Mouse (Mus musculus): ENCODE results near the gene AC124108.1. TPM values are rescaled to one million over a fixed set of nuclear protein-coding genes. Genes with fewer than 3 reads are reported as not detected.

Gene AC124108.1
- total and polyA plus RNA-seq, 3 experiments, result not detected

DNA sequence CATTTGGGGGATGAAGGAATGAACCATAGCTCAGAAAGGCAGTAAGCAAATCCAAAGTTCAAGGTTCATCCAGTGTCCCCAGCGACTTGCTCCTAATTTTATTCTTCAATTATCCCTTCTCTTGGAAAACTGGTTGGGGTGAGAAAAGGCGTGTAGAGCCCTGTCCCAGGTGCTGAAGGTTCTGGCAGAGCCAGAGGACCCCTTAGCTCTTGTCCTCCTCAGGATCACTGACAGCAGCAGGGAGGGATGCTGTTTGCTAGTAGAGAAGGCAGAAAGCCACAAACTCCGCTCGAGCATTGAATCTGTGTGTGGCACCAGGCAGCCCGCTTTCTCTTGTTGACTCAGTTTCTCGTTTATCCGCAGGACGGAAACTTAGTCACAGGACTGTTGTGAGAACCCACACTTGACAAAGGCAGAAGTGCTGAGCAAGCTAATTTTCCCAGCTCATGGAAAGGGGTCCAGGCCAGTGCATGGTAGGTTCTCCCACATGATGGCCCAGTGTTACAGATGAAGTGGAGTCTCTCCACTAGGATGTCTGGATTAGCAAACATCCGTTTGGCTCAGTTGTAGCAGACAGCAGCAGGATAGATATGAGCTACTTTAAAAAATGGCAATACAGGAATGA is 2.7 kb upstream of the AC124108.1 start:
- dilution Hi-C loops (cut with MboI; ENCODE audit: extremely low pct_ligation_motif_present, extremely low pct_unique_long_range_greater_than_20kb, low sequenced_read_pairs) (no loop called here), in situ Hi-C loops (cut with MboI; ENCODE audit: low pct_ligation_motif_present, low pct_unique_long_range_greater_than_20kb, low sequenced_read_pairs) (no loop called here)
- Histone ChIP-seq H3K27me3 (replicated peaks) (peaks cover 35% of the 10 kb centered on the region), H3K4me3 (replicated peaks in 1 of 3; ENCODE audit: low read depth in 2 of 3, low read length in 2 of 3, poor library complexity in 1 of 3) (no peak overlapping the region), H3K4me2 (ENCODE audit: insufficient read depth, low read depth, poor library complexity, severe bottlenecking) (no peak overlapping the region), H3K36me3 (replicated peaks in 1 of 2; ENCODE audit: control insufficient read depth in 1 of 2, insufficient read depth in 1 of 2, low read length in 1 of 2) (no peaks in the 10 kb centered on the region), H3K27ac (ENCODE audit: insufficient read depth, low read depth) (no peak overlapping the region), H3K9ac (ENCODE audit: insufficient read depth, low read depth) (no peak overlapping the region), H3K9me3 (replicated peaks; ENCODE audit: low read length) (peaks cover 3% of the 10 kb centered on the region), H3K79me2 (replicated peaks; ENCODE audit: control insufficient read depth, extremely low read depth, insufficient read depth, poor library complexity, severe bottlenecking) (no peaks in the 10 kb centered on the region), H3K4me1 (ENCODE audit: control insufficient read depth in 1 of 2, insufficient read depth in 2 of 2) (peaks cover 1 to 22% of the 10 kb centered on the region in 2 experiments; a peak in 2 of 4 replicates)
- DNase-seq (ENCODE audit: extremely low read depth), result no peak
- TF ChIP-seq EP300 (IDR thresholded peaks at IDR 0.05; ENCODE audit: low read length), result no peak
- no peak for TF ChIP-seq GABPA (IDR thresholded peaks at IDR 0.05; ENCODE audit: insufficient replicate concordance, low read depth, low read length)
- TF ChIP-seq MAFK (IDR thresholded peaks at IDR 0.05; ENCODE audit: insufficient replicate concordance, low read length), result peak; percentile 71
- no peak for TF ChIP-seq POLR2AphosphoS2 (IDR thresholded peaks at IDR 0.05; ENCODE audit: low read depth, low read length)
- TF ChIP-seq SIN3A (IDR thresholded peaks at IDR 0.05; ENCODE audit: low read length), result no peak
- TF ChIP-seq TBP (conservative IDR thresholded peaks at IDR 0.05; ENCODE audit: low read depth, low read length), result no peak

DNA sequence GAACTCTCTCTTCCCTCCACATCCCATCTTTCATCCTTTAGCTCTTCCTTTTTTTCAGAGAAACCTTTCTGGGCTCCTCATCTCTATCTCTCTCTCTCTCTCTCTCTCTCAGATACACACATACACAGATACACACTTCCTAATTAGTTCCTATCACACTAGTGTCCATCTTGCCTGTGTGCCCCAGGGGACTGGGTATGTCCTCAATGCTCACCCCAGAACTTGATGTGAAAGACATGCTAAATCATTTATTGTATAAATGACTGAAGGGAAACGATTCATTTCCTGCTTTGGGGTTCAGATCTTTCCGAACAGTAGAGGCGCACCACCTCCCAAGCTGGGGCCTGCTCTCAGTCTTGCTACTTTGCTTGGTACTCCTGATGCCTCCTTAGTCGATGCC is 2.0 kb upstream of the AC124108.1 start:
- Histone ChIP-seq H3K4me3 (replicated peaks in 1 of 3; ENCODE audit: low read depth in 2 of 3, low read length in 2 of 3, poor library complexity in 1 of 3) (no peak overlapping the region), H3K27me3 (replicated peaks) (peaks cover 28% of the 10 kb centered on the region), H3K9me3 (replicated peaks; ENCODE audit: low read length) (peaks cover 3% of the 10 kb centered on the region), H3K4me2 (ENCODE audit: insufficient read depth, low read depth, poor library complexity, severe bottlenecking) (no peak overlapping the region), H3K9ac (ENCODE audit: insufficient read depth, low read depth) (no peak overlapping the region), H3K4me1 (ENCODE audit: control insufficient read depth in 1 of 2, insufficient read depth in 2 of 2) (peaks cover 3 to 28% of the 10 kb centered on the region in 2 experiments; a peak in 2 of 4 replicates), H3K27ac (ENCODE audit: insufficient read depth, low read depth) (no peak overlapping the region), H3K79me2 (replicated peaks; ENCODE audit: control insufficient read depth, extremely low read depth, insufficient read depth, poor library complexity, severe bottlenecking) (no peaks in the 10 kb centered on the region), H3K36me3 (replicated peaks in 1 of 2; ENCODE audit: control insufficient read depth in 1 of 2, insufficient read depth in 1 of 2, low read length in 1 of 2) (no peaks in the 10 kb centered on the region)
- in situ Hi-C loops (cut with MboI; ENCODE audit: low pct_ligation_motif_present, low pct_unique_long_range_greater_than_20kb, low sequenced_read_pairs), result no loop called here
- dilution Hi-C loops (cut with MboI; ENCODE audit: extremely low pct_ligation_motif_present, extremely low pct_unique_long_range_greater_than_20kb, low sequenced_read_pairs), result no loop called here
- no peak for TF ChIP-seq TBP (conservative IDR thresholded peaks at IDR 0.05; ENCODE audit: low read depth, low read length)
- TF ChIP-seq MAFK (IDR thresholded peaks at IDR 0.05; ENCODE audit: insufficient replicate concordance, low read length), result no peak
- no peak for TF ChIP-seq PAX5 (IDR thresholded peaks at IDR 0.05; ENCODE audit: low read length)
- TF ChIP-seq IRF4 (IDR thresholded peaks at IDR 0.05; ENCODE audit: low read depth, low read length), result no peak
- TF ChIP-seq JUN (IDR thresholded peaks at IDR 0.05; ENCODE audit: insufficient read depth, low read depth, low read length), result no peak
- no peak for TF ChIP-seq TCF12 (IDR thresholded peaks at IDR 0.05; ENCODE audit: low read depth, low read length)
- TF ChIP-seq MXI1 (IDR thresholded peaks at IDR 0.05; ENCODE audit: low read depth, low read length), result no peak
- no peak for TF ChIP-seq USF2 (conservative IDR thresholded peaks at IDR 0.05; ENCODE audit: low read depth, low read length)
- TF ChIP-seq CTCF (conservative IDR thresholded peaks at IDR 0.05 in 1 of 2, IDR thresholded peaks at IDR 0.05 in 1 of 2; ENCODE audit: low read depth in 2 of 2, low read length in 2 of 2), result no peak
- no peak for TF ChIP-seq RCOR1 (conservative IDR thresholded peaks at IDR 0.05; ENCODE audit: low read depth, low read length)
- TF ChIP-seq NELFE (IDR thresholded peaks at IDR 0.05; ENCODE audit: low read depth, low read length), result no peak
- DNase-seq (ENCODE audit: extremely low read depth), result no peak
